Mouse (Mus musculus) G1E (cell line): ENCODE measurements around the gene Xpo5.

Experiments
- CTCF ChIP-seq: IDR thresholded peaks from 2 replicates; pipeline ENCODE4 v1.5.1; 2012; ENCODE audit warnings: low read depth, low read length, inconsistent platforms, mixed read lengths
- GATA1 ChIP-seq: IDR thresholded peaks from 2 replicates; pipeline ENCODE4 v1.6.1; 2012; ENCODE audit warnings: borderline replicate concordance, low read length, inconsistent platforms, mixed read lengths
- GATA2 ChIP-seq: IDR thresholded peaks from 2 replicates; pipeline ENCODE4 v1.6.1; 2012; ENCODE audit warnings: low read depth, low read length, inconsistent platforms, borderline replicate concordance
- POLR2AphosphoS5 ChIP-seq: IDR thresholded peaks from 2 replicates; pipeline ENCODE4 v1.6.1; 2012; ENCODE audit warnings: low read depth, low read length, inconsistent platforms; ENCODE audit not compliant: insufficient replicate concordance
- TAL1 ChIP-seq: conservative IDR thresholded peaks from 2 replicates; pipeline ENCODE4 v1.6.1; 2012; ENCODE audit warnings: low read depth, low read length, inconsistent platforms, mixed read lengths

- TF ChIP-seq GATA1 (no peak), CTCF (no peak), POLR2AphosphoS5 (no peak), TAL1 (no peak), GATA2 (no peak)
These were observed 72.9 kb downstream of the Xpo5 start for GRCm38 (mm10) chr17:46275506-46275905.
